8 mouse cellular contexts compared by ENCODE assay signal in the genomic region with DNA sequence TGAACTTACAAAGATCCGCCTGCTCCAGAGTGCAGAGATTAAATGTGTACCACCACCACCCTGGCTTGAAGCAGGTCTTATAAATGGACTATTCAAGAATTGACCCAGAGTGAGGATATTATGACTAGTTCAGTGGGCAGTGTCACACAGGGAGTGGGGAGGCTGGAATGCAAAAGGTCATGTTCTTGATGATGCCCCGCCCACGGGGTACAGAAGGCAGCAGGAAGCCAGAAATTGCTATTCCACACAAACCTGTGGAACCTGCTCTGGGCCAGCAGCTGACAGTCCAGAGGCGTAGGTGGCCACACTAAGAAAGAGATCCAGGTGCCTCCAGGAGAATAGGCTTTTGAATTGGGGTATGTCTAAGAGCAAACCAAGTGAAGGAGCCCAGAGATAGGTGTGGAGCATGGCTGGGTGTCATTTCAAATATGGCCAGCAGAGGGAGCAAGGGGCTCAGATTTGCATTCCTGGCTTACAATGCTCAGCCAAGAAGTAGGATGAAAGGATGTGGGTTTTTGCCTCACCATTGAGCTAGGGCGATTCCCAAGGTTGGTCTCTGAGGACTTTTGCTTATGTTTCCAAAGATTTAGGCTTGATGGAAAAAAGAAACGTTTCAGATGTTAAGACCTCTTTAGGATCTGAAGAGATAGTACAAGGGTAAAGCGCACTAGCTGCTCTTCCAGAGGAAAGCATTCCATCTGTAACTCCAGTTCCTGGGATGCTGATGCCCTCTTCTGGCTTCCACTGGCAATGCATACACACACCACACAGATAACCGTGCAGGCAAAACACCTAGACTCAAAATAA. TPM values are rescaled to one million over a fixed set of nuclear protein-coding genes. Genes with fewer than 3 reads are reported as not detected.
DNase-seq lines count a peak whose midpoint lies in the region; ATAC-seq lines count a peak whose summit lies in the region.

No protein-coding gene starts in this region.

- no peaks in the 10 kb centered on the region for H3K9me3 ChIP-seq in hindbrain, embryonic 14.5 days (ENCODE audit: control insufficient read depth, low read length)

- no peaks in the 10 kb centered on the region for H3K27me3 ChIP-seq in hindbrain, embryonic 14.5 days (ENCODE audit: control insufficient read depth, insufficient read depth, low read length)

- peaks cover 45% of the 10 kb centered on the region for H3K36me3 ChIP-seq in hindbrain, embryonic 14.5 days (replicated peaks; ENCODE audit: control insufficient read depth, insufficient read depth)

- peak; percentile 78 for ATAC-seq in hindbrain, embryonic 14.5 days (ENCODE audit: low FRiP score)
- peak; percentile 70 for ATAC-seq in megakaryocyte, adult 5-6 weeks (ENCODE audit: poor library complexity, severe bottlenecking)

- no peak overlapping the region for H3K4me3 ChIP-seq in hindbrain, embryonic 14.5 days (replicated peaks; ENCODE audit: low read length)

- peak; percentile 66 for DNase-seq in T-cell, adult 2 months (ENCODE audit: low spot score)
- DNase-seq in cerebellum, postnatal 25 days = peak; percentile 93
- peak; percentile 88 to 92 for DNase-seq in frontal cortex, postnatal 25 days (ENCODE audit: low spot score in 2 of 2)
- DNase-seq in hindbrain, embryonic 14.5 days (ENCODE audit: low spot score) = peak; percentile 97
- peak; percentile 83 to 86 for DNase-seq in layer of hippocampus, postnatal 36 days
- DNase-seq in right cerebral cortex, adult 2 months (ENCODE audit: low spot score in 2 of 2) = peak; percentile 92 to 96
- peak; percentile 52 for DNase-seq in urinary bladder, postnatal 10 days (ENCODE audit: low spot score)

- H3K4me2 ChIP-seq in hindbrain, embryonic 14.5 days (replicated peaks) = peak overlapping the region; percentile 33

- no peak overlapping the region for H3K9ac ChIP-seq in hindbrain, embryonic 14.5 days

- H3K27ac ChIP-seq in hindbrain, embryonic 14.5 days = peak overlapping the region; percentile 72

- H3K4me1 ChIP-seq in hindbrain, embryonic 14.5 days (replicated peaks; ENCODE audit: control insufficient read depth, insufficient read depth, low read length) = peaks cover 18% of the 10 kb centered on the region

- WGBS in hindbrain, embryonic 14.5 days = 39% methylated on average over 8 of the region's 8 CpGs

RNA-seq across cellular contexts. Expression of gene Urm1, which starts 2.2 kb away (rescaled TPM):
- polyA plus RNA-seq in hindbrain, embryonic 14.5 days (2014; fragmentation: Nextera tagmentation; extraction: Ambion mirVana) = 24.6 and 24.9 TPM in 2 replicates
- 10 to 100 TPM; 36.6 to 49.5 TPM for total RNA-seq in layer of hippocampus, postnatal 36 days (2021)
- total RNA-seq in megakaryocyte, adult 5-6 weeks (2015) = 8.2 and 9.3 TPM in 2 replicates
- 16.1 and 17.8 TPM in 2 replicates for total RNA-seq in megakaryocyte, adult 5-6 weeks (2017)

RNA-seq across cellular contexts. Expression of gene Slc27a4, which starts 15.2 kb away (rescaled TPM):
- polyA plus RNA-seq in hindbrain, embryonic 14.5 days (2014; fragmentation: Nextera tagmentation; extraction: Ambion mirVana) = 40.1 and 43.7 TPM in 2 replicates
- 10 to 100 TPM; 69.6 to 70.5 TPM for total RNA-seq in layer of hippocampus, postnatal 36 days (2021)
- total RNA-seq in megakaryocyte, adult 5-6 weeks (2015) = 14.1 and 17.7 TPM in 2 replicates
- total RNA-seq in megakaryocyte, adult 5-6 weeks (2017) = 17.4 and 18.0 TPM in 2 replicates

RNA-seq across cellular contexts. Expression of gene Trub2, which starts 29.3 kb away (rescaled TPM):
- polyA plus RNA-seq in hindbrain, embryonic 14.5 days (2014; fragmentation: Nextera tagmentation; extraction: Ambion mirVana) = 23.9 and 26.3 TPM in 2 replicates
- 10 to 100 TPM; 39.9 to 46.6 TPM for total RNA-seq in layer of hippocampus, postnatal 36 days (2021)
- total RNA-seq in megakaryocyte, adult 5-6 weeks (2015) = 13.7 and 16.1 TPM in 2 replicates
- 21.3 and 33.2 TPM in 2 replicates for total RNA-seq in megakaryocyte, adult 5-6 weeks (2017)

RNA-seq across cellular contexts. Expression of gene Coq4, which starts 30.3 kb away (rescaled TPM):
- polyA plus RNA-seq in hindbrain, embryonic 14.5 days (2014; fragmentation: Nextera tagmentation; extraction: Ambion mirVana) = 35.1 and 35.3 TPM in 2 replicates
- total RNA-seq in layer of hippocampus, postnatal 36 days (2021) = 10 to 100 TPM; 23.3 to 28.9 TPM
- total RNA-seq in megakaryocyte, adult 5-6 weeks (2015) = 3.5 and 4.6 TPM in 2 replicates
- 1.5 and 2.9 TPM in 2 replicates for total RNA-seq in megakaryocyte, adult 5-6 weeks (2017)

RNA-seq across cellular contexts. Expression of gene Cercam, which starts 51.3 kb away (rescaled TPM):
- polyA plus RNA-seq in hindbrain, embryonic 14.5 days (2014; fragmentation: Nextera tagmentation; extraction: Ambion mirVana) = 15.9 and 19.1 TPM in 2 replicates
- 1 to 10 TPM; 6.6 to 7.7 TPM for total RNA-seq in layer of hippocampus, postnatal 36 days (2021)
- 5.3 and 9.6 TPM in 2 replicates for total RNA-seq in megakaryocyte, adult 5-6 weeks (2015)
- total RNA-seq in megakaryocyte, adult 5-6 weeks (2017) = 4.3 and 6.7 TPM in 2 replicates
